ENCODE assay signal across 8 mouse cellular contexts in the genomic region with DNA sequence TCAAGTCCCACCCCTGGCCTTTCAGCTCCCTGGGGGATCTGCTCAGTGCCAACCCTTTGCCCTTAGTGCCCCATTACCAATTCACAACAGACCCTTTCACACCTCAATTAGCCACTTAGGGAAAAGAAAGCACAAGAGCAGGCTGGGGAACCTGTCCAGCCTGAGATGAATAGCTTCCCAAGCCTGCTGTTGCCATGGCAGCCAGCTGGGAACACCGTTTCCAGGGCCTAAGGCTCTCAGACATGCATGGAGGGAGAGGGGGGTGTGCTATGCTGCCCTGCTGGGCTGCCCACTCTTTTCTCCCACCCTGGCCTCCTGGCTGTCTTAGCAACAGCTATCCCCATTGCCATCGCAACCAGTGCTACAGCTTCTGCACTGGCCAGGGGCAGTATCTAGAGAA. TPM values are rescaled to one million over a fixed set of nuclear protein-coding genes. Genes with fewer than 3 reads are reported as not detected.
DNase-seq lines count a peak whose midpoint lies in the region; ATAC-seq and TF ChIP-seq lines count a peak whose summit lies in the region.

No protein-coding gene starts in this region.

- H3K4me3 ChIP-seq in ES-E14 (ENCODE audit: insufficient read depth in 1 of 2, low read depth in 1 of 2, low read length in 2 of 2, poor library complexity in 1 of 2, severe bottlenecking in 1 of 2), result no peak overlapping the region
- no peak overlapping the region for H3K4me3 ChIP-seq in neural tube, embryonic 12.5 days

- no peak overlapping the region for H3K9ac ChIP-seq in ES-E14 (ENCODE audit: insufficient read depth, low read depth, low read length, poor library complexity, severe bottlenecking)
- no peak overlapping the region for H3K9ac ChIP-seq in neural tube, embryonic 12.5 days

- peak overlapping the region; percentile 4; the same call in 1 of the 2 replicates for H3K4me2 ChIP-seq in neural tube, embryonic 12.5 days (replicated peaks)

- ATAC-seq in neural tube, embryonic 12.5 days (ENCODE audit: low FRiP score, low read depth), result peak; percentile 98

- DNase-seq in ES-E14 (ENCODE audit: low read depth, low spot score), result peak; percentile 20
- DNase-seq in brain, embryonic 14.5 days (ENCODE audit: low read depth), result peak; percentile 98
- DNase-seq in frontal cortex, postnatal 36 days (ENCODE audit: low spot score in 2 of 2), result peak; percentile 70 to 75
- peak; percentile 77 for DNase-seq in layer of hippocampus, adult 9-11 months
- no peak for DNase-seq in urinary bladder, postnatal 4 days (ENCODE audit: low spot score in 2 of 2)
- no peak for DNase-seq in ovary, postnatal 36 days (ENCODE audit: low spot score)
- DNase-seq in urinary bladder, postnatal 25 days (ENCODE audit: low spot score), result no peak

- in situ Hi-C loops in ES-E14 (cut with MboI; ENCODE audit: low sequenced_read_pairs in 2 of 2, unreplicated experiment in 2 of 2), result no loop called here

- peaks cover 0 to 2% of the 10 kb centered on the region in 2 experiments; a peak in 1 of 4 replicates for H3K4me1 ChIP-seq in ES-E14 (ENCODE audit: control insufficient read depth in 2 of 2, insufficient read depth in 2 of 2, low read length in 2 of 2, poor library complexity in 1 of 2)
- H3K4me1 ChIP-seq in neural tube, embryonic 12.5 days, result peaks cover 27% of the 10 kb centered on the region

- no peaks in the 10 kb centered on the region for H3K36me3 ChIP-seq in ES-E14 (ENCODE audit: control insufficient read depth, insufficient read depth, low read length, poor library complexity, severe bottlenecking)
- no peaks in the 10 kb centered on the region for H3K36me3 ChIP-seq in neural tube, embryonic 12.5 days

- TF ChIP-seq CTCF in brain, embryonic 14.5 days (IDR thresholded peaks at IDR 0.05; ENCODE audit: borderline replicate concordance, extremely low read depth, insufficient read depth, insufficient read length), result no peak

- no peak for TF ChIP-seq POLR2A in brain, embryonic 14.5 days (IDR thresholded peaks at IDR 0.05; ENCODE audit: borderline replicate concordance, extremely low read depth, insufficient read depth, insufficient read length, poor library complexity, severe bottlenecking)

- no peaks in the 10 kb centered on the region for H3K9me3 ChIP-seq in ES-E14 (ENCODE audit: control insufficient read depth, insufficient read depth, low read depth, low read length)
- no peaks in the 10 kb centered on the region for H3K9me3 ChIP-seq in neural tube, embryonic 12.5 days

- no peak overlapping the region for H3K27ac ChIP-seq in ES-E14 (ENCODE audit: insufficient read depth, low read depth, low read length, poor library complexity, severe bottlenecking)
- no peak overlapping the region for H3K27ac ChIP-seq in neural tube, embryonic 12.5 days

- peaks cover 34% of the 10 kb centered on the region for H3K27me3 ChIP-seq in neural tube, embryonic 12.5 days (replicated peaks)

- WGBS in neural tube, embryonic 12.5 days, result 0% methylated on average over 2 of the region's 2 CpGs

TF ChIP-seq in ES-E14, 5 proteins besides CTCF, POLR2A, EP300 and RAD21:
- TF ChIP-seq ZNF384 (IDR thresholded peaks at IDR 0.05; ENCODE audit: low read depth, low read length) (no peak), ZC3H11A (IDR thresholded peaks at IDR 0.05; ENCODE audit: borderline replicate concordance, low read depth, low read length) (no peak)

RNA-seq across cellular contexts. Expression of a gene that starts 47.9 kb away (rescaled TPM):
- total RNA-seq in ES-E14 (2012; rRNA removed), result 29.7 and 30.8 TPM in 2 replicates
- polyA plus RNA-seq in brain, embryonic 14.5 days (2012; rRNA removed), result 53.5 and 63.4 TPM in 2 replicates
- polyA plus RNA-seq in neural tube, embryonic 12.5 days (2016; fragmentation: Nextera tagmentation; extraction: Ambion mirVana), result 114 and 128 TPM in 2 replicates

Comparison
In these comparisons a context has a peak if more than half of its experiments do, and no peak if none do; other contexts are left out.
1. DNase-seq: peak in ES-E14 (single experiment), brain, embryonic 14.5 days (single experiment), frontal cortex, postnatal 36 days (2 of 2) and layer of hippocampus, adult 9-11 months (single experiment); none in urinary bladder, postnatal 4 days (0 of 2), ovary, postnatal 36 days (single experiment) and urinary bladder, postnatal 25 days (single experiment).